Mouse (Mus musculus) thymus, postnatal 0 days (tissue): ENCODE measurements around the gene Gm13277. TPM values are rescaled to one million over a fixed set of nuclear protein-coding genes. Genes with fewer than 3 reads are reported as not detected.
"Not testable (repeated sequence)": the region's sequence is repeated elsewhere in the genome, so short reads cannot be mapped to it uniquely, and the experiment has no call there.

ENCODE experiments used
- DNase-seq: peaks from one replicate; pipeline ENCODE4 v3.0.0-alpha.2; 2015; ENCODE audit warnings: low spot score
- polyA plus RNA-seq: library from polyadenylated mRNA; unstranded; fragments of >200 nt; fragmentation: Nextera tagmentation; extraction: Ambion mirVana; gene quantifications from 2 replicates; pipeline ENCODE4 v1.2.1, GENCODE M21; 2015

Gene Gm13277
- not detected in 2 replicates for polyA plus RNA-seq

GRCm38 (mm10) chr4:88788402-88788801 lies at the start of gene Gm13277:
Gene Gm13277, plus strand, starts transcription at chr4:88788632.
- not testable (repeated sequence) for DNase-seq

DNA sequence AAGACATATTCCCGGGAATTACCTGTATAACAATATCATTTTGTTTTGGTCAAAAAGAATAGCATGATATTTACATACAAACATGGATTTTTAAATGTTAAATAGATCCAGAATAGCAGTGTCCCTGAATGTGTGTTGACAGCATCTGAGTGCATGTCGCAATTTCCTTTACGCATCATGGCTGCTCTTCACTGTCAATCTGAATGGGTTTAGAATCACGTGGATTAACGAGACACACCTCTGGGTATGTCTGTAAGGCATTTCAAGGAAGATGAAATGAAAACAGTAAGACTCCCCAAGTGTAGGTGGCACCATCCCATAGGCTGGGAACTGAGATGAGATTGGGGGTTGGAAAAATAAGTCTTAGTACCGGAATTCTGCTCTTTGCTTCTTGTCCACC lies 49.4 kb upstream of the Gm13277 start:
- DNase-seq = no peak

DNA sequence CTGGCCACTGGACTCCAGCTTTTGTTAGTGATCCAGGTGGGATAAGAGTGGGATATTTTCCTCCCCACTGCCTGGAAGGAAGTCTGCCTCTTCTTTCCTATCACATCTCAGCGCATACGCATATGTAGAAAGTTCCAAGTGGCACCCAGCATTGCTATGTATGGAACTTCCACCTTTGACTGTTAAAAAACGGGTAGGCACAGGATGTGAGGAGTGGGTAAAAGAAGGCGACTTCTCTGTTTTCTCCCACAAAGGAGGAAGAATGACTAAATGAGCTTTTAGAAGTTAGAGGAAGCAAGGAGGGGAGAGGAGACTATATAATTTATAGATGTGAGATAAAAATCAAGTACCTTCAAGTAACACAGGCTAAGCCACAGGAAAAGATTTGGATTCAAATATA lies 47.0 kb upstream of the Gm13277 start:
- no peak for DNase-seq

- peak; percentile 33 for DNase-seq
Measured at GRCm38 (mm10) chr4:88742771-88743371, 45.6 kb upstream of the Gm13277 start.

- DNase-seq = no peak
Measured at GRCm38 (mm10) chr4:88744207-88744606, 44.2 kb upstream of the Gm13277 start.

- DNase-seq = no peak
Measured at GRCm38 (mm10) chr4:88749926-88750325, 38.5 kb upstream of the Gm13277 start.

DNA sequence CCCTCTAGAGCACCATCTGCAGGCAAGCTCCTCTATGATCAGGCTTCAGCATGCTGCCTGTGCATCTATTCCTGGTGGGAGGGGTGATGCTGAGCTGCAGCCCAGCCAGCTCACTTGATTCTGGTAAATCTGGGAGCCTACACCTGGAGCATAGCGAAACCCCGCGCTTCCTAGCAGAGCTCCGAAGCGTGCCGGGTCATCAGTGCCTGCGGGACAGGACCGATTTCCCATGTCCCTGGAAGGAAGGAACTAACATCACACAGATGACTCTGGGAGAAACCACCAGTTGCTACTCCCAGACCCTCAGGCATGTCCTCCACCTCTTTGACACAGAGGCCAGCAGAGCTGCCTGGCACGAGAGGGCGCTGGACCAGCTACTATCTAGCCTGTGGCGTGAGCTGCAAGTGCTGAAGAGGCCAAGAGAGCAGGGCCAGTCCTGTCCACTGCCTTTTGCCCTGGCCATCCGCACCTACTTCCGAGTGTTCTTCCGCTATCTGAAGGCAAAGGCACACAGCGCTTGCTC lies 33.6 kb upstream of the Gm13277 start, which contains the start of gene Gm13271:
Gene Gm13271, plus strand, starts transcription at position 51 of the 523 bp plus-strand sequence.
- DNase-seq = not testable (repeated sequence)

- peak; percentile 35 for DNase-seq
Measured at GRCm38 (mm10) chr4:88756581-88757513, 31.6 kb upstream of the Gm13277 start.

DNA sequence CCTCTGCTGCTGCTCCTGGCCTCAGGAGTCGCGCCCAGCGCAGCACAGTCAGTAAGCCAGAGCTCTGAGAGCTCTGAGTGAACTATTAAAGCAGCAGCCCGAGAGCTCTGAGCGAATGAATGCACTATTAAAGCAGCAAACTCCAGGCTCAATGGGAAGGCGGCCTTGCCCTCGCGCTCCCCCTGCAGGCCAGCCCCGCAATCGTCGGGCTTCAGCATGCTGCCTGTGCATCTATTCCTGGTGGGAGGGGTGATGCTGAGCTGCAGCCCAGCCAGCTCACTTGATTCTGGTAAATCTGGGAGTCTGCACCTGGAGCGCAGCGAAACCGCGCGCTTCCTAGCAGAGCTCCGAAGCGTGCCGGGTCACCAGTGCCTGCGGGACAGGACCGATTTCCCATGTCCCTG lies 30.8 kb upstream of the Gm13277 start:
- DNase-seq = peak; percentile 83

DNA sequence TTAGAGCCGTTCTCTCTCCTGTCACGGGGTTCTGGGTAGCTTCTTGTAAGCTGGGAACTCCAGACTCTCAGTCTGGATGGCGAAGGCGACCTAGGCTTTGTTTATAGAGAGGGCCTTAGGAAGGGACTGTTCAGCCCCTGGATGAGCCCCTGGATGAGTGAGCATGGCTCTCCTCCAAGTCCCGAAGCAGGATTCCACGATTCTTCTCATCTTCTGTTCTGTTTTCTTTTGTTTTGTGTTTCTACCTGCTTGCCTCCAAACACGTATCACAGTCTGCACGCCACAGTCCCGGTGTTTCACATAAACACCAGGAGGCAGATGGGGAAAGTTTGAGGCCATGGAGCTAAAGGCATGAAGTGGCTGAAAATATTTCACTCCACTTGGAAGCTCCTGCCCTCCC lies 29.7 kb upstream of the Gm13277 start:
- not testable (repeated sequence) for DNase-seq

GRCm38 (mm10) chr4:88759610-88760268 lies 28.7 kb upstream of the Gm13277 start, which contains the start of gene Gm13283:
Gene Gm13283, plus strand, starts transcription at chr4:88760119.
- not testable (repeated sequence) for DNase-seq

DNA sequence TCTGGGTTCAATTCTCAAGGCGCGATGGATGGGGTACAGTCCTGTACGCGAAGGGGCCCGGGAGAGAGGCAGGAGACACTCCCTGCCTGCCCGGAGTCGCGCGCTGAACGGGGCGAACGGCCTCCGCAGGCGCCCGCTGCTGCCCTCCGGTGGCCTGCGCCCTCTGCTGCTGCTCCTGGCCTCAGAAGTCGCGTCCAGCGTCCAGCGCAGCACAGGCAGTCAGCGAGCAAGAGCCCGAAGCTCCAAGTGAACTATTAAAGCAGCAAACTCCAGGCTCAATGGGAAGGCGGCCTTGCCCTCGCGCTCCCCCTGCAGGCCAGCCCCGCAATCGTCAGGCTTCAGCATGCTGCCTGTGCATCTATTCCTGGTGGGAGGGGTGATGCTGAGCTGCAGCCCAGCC lies 28.0 kb upstream of the Gm13277 start:
- DNase-seq = peak; percentile 30

GRCm38 (mm10) chr4:88761776-88762175 lies 26.7 kb upstream of the Gm13277 start:
- not testable (repeated sequence) for DNase-seq

GRCm38 (mm10) chr4:88762341-88762740 lies 26.1 kb upstream of the Gm13277 start:
- DNase-seq = not testable (repeated sequence)

DNA sequence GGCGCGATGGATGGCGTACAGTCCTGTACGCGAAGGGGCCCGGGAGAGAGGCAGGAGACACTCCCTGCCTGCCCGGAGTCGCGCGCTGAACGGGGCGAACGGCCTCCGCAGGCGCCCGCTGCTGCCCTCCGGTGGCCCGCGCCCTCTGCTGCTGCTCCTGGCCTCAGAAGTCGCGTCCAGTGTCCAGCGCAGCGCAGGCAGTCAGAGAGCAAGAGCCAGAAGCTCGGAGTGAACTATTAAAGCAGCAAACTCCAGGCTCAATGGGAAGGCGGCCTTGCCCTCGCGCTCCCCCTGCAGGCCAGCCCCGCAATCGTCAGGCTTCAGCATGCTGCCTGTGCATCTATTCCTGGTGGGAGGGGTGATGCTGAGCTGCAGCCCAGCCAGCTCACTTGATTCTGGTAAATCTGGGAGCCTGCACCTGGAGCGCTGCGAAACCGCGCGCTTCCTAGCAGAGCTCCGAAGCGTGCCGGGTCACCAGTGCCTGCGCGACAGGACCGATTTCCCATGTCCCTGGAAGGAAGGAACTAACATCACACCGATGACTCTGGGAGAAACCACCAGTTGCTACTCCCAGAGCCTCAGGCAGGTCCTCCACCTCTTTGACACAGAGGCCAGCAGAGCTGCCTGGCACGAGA lies 24.9 kb upstream of the Gm13277 start:
- DNase-seq = peak; percentile 52

GRCm38 (mm10) chr4:88773534-88773933 lies 14.9 kb upstream of the Gm13277 start, which contains the start of gene Gm13290:
Gene Gm13290, plus strand, starts transcription at chr4:88773834.
- DNase-seq = not testable (repeated sequence)

- not testable (repeated sequence) for DNase-seq
Measured at GRCm38 (mm10) chr4:88776622-88777021, 11.8 kb upstream of the Gm13277 start, which contains the start of gene Gm13289. Gene Gm13289, plus strand, starts transcription at chr4:88776922.

DNA sequence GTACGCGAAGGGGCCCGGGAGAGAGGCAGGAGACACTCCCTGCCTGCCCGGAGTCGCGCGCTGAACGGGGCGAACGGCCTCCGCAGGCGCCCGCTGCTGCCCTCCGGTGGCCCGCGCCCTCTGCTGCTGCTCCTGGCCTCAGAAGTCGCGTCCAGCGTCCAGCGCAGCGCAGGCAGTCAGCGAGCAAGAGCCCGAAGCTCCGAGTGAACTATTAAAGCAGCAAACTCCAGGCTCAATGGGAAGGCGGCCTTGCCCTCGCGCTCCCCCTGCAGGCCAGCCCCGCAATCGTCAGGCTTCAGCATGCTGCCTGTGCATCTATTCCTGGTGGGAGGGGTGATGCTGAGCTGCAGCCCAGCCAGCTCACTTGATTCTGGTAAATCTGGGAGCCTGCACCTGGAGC lies 8.9 kb upstream of the Gm13277 start, which contains the start of gene Gm13272:
Gene Gm13272, plus strand, starts transcription at position 301 of the 400 bp plus-strand sequence.
- DNase-seq = not testable (repeated sequence)

- not testable (repeated sequence) for DNase-seq
Measured at GRCm38 (mm10) chr4:88780320-88780719, 8.1 kb upstream of the Gm13277 start.

- not testable (repeated sequence) for DNase-seq
Measured at GRCm38 (mm10) chr4:88781831-88782230, 6.6 kb upstream of the Gm13277 start, which contains the start of gene Ifnz. Gene Ifnz, plus strand, starts transcription at chr4:88782131.
